Mouse (Mus musculus): Measurements from ENCODE around the gene Foxp4. TPM values are rescaled to one million over a fixed set of nuclear protein-coding genes. Genes with fewer than 3 reads are reported as not detected.
A peak's percentile ranks its signal among the peaks of the same experiment; 100 is the strongest.

The Foxp4 gene
- 14.6 and 17.9 TPM in 2 replicates for polyA plus RNA-seq (2015; fragmentation: Nextera tagmentation; extraction: Ambion mirVana)

DNA sequence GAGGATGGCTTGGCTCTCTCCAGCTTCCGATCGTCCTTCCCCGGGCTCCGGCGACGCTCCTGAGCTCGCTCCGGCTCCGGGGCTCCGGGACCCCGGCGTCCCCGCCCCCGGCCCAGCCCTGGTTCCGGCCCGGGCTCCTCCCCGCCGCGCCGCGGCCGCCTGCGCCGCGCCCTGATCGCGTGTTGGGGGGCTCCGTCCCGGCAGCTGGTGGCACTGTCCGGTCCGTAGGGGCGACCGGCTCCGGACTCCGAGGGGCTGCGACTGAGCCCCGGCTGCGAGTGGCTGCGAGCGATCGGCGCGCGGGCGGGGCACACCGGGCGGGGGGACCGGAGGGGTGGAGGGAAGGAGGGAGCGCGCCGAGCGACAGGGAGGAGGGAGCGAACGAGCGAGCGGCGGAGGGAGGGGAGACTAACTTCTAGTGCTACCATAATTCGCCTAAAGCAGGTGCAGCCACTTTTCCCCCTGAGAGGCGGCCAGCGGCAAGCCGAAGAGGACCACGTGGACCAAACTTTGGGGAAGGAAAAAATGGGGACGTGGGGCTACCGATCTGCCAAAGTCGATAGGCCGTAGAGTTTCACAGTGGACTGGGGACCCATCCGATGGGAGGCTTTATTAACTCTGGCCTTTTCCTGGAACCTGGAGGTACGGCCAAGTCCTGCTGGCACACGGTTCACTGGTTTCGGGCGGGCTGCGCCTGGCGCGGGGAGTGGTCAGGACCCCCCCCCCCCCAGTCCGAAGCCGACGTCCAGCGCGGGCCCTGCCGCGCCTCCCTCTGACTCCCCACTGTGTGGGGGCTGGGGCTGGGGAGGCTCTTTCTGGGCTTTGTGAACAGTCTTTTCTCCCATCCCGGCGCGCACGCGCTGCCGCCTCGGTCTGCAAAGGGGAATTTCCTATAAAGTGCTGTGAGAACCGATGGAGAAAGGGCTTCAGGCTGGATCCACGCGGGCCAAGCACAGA lies at the start of gene Foxp4:
TSS of gene Foxp4 (minus strand) at position 263 of the 957 bp plus-strand sequence.
- Histone ChIP-seq H3K27me3 (ENCODE audit: control insufficient read depth, insufficient read depth, low read length) (no peaks in the 10 kb centered on the region), H3K4me2 (replicated peaks; ENCODE audit: low read depth) (peak within 1 kb of the TSS; percentile 90), H3K4me3 (ENCODE audit: low read depth, low read length) (peak within 1 kb of the TSS; percentile 96), H3K4me1 (replicated peaks; ENCODE audit: control insufficient read depth, insufficient read depth) (peaks cover 3% of the 10 kb centered on the region; the same call in 1 of the 2 replicates), H3K9ac (ENCODE audit: low read length) (peak within 1 kb of the TSS; percentile 92), H3K36me3 (ENCODE audit: control insufficient read depth, insufficient read depth, low read length) (no peaks in the 10 kb centered on the region), H3K9me3 (ENCODE audit: control insufficient read depth, low read length) (no peaks in the 10 kb centered on the region), H3K27ac (replicated peaks) (peak within 1 kb of the TSS; percentile 97)
- peak; percentile 89 for ATAC-seq (ENCODE audit: low FRiP score, low TSS enrichment)
- WGBS = under 1% methylated on average over 57 of the region's 91 CpGs
- peak; percentile 92 for DNase-seq (ENCODE audit: low spot score)
- TF ChIP-seq CTCF (IDR thresholded peaks at IDR 0.05; ENCODE audit: low read depth) = no peak
- no peak for TF ChIP-seq EP300 (optimal IDR thresholded peaks at IDR 0.05)

DNA sequence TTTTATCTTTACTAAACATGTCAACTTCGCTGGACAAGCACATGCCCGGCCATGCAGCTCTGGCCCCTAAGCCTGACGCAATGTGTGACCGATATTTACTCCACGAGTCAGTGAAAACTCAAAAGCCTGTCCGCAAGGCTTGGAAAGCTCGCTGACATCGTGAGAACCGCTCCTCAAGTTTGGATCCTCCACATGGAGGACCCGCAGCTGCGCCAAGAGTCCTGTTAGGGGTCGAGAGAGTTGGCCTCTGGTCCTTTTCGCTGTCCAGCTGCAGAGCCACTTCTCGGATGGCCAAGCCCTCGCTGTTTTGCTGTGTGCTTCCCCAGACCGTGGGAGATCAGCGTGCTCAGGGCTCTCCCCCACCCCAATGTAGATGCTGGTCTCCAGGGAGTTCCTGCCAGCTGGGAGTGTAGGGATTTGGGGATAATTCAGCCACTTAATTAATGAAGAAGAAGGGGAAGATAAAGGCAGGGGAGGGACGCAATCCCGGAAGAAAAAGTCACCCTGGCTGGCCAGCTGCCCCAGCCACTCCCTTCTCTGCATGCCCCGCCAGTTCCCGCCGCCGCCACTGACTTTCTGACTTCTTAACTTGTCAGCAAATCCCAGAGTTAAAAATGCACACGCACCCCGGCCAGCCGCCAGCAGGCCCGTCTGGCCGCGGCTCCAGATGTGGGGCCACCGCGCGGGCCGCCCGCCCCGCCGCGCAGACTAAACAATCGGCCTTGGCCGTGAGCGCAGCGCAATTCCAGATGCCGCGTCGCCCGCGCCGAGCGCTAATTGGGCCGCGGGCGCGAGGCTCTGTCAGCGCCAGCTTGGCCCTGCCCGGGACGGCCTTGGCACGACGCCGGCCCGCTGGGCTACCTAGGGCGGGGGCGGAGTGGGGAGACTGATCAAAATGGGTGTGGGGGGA lies 49.4 kb upstream of the Foxp4 start:
- Histone ChIP-seq H3K36me3 (ENCODE audit: control insufficient read depth, insufficient read depth, low read length) (no peaks in the 10 kb centered on the region), H3K27ac (replicated peaks) (peak overlapping the region; percentile 92), H3K9ac (ENCODE audit: low read length) (peak overlapping the region; percentile 54), H3K4me3 (ENCODE audit: low read depth, low read length) (peak overlapping the region; percentile 35), H3K4me2 (replicated peaks; ENCODE audit: low read depth) (peak overlapping the region; percentile 66), H3K9me3 (ENCODE audit: control insufficient read depth, low read length) (no peaks in the 10 kb centered on the region), H3K27me3 (ENCODE audit: control insufficient read depth, insufficient read depth, low read length) (no peaks in the 10 kb centered on the region), H3K4me1 (replicated peaks; ENCODE audit: control insufficient read depth, insufficient read depth) (peaks cover 12% of the 10 kb centered on the region)
- DNase-seq (ENCODE audit: low spot score) (peak; percentile 89), ATAC-seq (ENCODE audit: low FRiP score, low TSS enrichment) (peak; percentile 73)
- TF ChIP-seq CTCF (IDR thresholded peaks at IDR 0.05; ENCODE audit: low read depth) (no peak), EP300 (optimal IDR thresholded peaks at IDR 0.05) (no peak)
- WGBS = 3% methylated on average over 61 of the region's 61 CpGs

DNA sequence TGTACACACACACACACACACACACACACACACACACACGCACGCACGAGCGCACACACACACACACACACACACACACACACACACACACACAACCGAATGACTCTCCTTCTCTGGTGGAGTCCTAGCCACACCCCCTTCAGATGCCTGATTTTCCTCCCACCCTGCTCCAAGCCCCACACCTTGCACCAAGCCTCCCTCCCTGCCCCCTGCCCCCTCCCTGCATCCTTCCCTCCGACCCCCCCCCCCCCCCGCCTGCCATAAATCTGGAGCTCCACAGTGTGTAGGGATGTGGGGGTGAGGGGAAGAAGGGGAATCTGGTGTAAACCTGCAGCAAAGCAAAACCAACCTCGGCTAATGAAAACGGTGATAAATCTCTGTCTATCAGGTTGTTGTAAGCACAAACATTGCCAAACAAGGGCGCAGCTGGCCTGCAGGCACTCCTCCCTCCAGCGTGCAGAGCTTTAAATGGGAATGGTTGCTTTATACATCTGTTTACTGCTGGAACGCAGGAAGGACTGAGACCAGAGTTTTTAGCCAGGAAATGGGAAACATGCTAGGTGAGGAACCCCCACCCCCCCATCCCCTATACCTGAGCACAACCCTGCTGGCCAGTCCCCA lies 41.5 kb upstream of the Foxp4 start:
- 10% methylated on average over 6 of the region's 12 CpGs for WGBS
- Histone ChIP-seq H3K36me3 (ENCODE audit: control insufficient read depth, insufficient read depth, low read length) (no peaks in the 10 kb centered on the region), H3K27ac (replicated peaks) (no peak overlapping the region; the same call in 1 of the 2 replicates), H3K9me3 (ENCODE audit: control insufficient read depth, low read length) (no peaks in the 10 kb centered on the region), H3K4me2 (replicated peaks; ENCODE audit: low read depth) (no peak overlapping the region), H3K27me3 (ENCODE audit: control insufficient read depth, insufficient read depth, low read length) (no peaks in the 10 kb centered on the region), H3K4me3 (ENCODE audit: low read depth, low read length) (no peak overlapping the region), H3K9ac (ENCODE audit: low read length) (no peak overlapping the region), H3K4me1 (replicated peaks; ENCODE audit: control insufficient read depth, insufficient read depth) (no peaks in the 10 kb centered on the region)
- no peak for TF ChIP-seq EP300 (optimal IDR thresholded peaks at IDR 0.05)
- no peak for TF ChIP-seq CTCF (IDR thresholded peaks at IDR 0.05; ENCODE audit: low read depth)
- peak; percentile 58 for ATAC-seq (ENCODE audit: low FRiP score, low TSS enrichment)
- DNase-seq (ENCODE audit: low spot score) = peak; percentile 51

DNA sequence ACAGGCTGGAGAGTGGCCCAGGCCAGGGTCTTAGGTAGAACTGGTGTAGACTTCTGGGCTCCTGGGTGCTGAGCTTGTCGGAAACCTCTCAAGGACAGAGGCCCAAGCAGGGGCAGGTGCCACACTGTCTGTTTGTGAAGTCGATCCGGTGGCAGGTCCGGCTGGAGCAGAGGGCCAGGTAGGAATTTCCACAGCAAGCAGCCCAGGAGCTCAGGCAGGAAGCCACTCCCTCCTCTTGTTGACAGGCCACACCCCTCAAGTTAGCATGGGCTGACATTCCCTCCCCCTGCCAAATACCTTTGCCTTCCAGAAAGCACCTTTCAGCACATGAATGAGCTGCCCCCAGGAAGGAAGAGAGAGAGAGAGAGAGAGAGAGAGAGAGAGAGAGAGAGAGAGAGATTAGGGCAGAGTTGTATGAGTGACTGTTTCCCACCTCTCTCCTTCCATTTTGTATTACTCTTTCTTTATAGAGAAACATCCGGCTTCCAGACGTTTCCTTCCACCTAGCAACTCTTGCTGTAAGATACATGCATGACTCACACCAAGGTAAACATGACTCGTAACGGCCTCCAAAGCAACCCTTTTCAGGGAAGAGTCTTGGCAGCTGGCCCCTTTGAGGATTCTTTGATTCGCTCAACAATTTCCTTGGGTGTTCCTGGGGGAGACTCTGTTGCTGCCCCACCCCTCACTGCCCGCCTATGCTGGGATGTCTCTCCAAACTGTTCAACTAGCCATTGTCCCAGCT lies 33.8 kb upstream of the Foxp4 start:
- peak; percentile 83 for ATAC-seq (ENCODE audit: low FRiP score, low TSS enrichment)
- Histone ChIP-seq H3K36me3 (ENCODE audit: control insufficient read depth, insufficient read depth, low read length) (no peaks in the 10 kb centered on the region), H3K27me3 (ENCODE audit: control insufficient read depth, insufficient read depth, low read length) (no peaks in the 10 kb centered on the region), H3K4me1 (replicated peaks; ENCODE audit: control insufficient read depth, insufficient read depth) (peaks cover 3% of the 10 kb centered on the region; the same call in 1 of the 2 replicates), H3K9ac (ENCODE audit: low read length) (no peak overlapping the region), H3K4me3 (ENCODE audit: low read depth, low read length) (no peak overlapping the region), H3K4me2 (replicated peaks; ENCODE audit: low read depth) (no peak overlapping the region), H3K27ac (replicated peaks) (peak overlapping the region; percentile 89), H3K9me3 (ENCODE audit: control insufficient read depth, low read length) (no peaks in the 10 kb centered on the region)
- TF ChIP-seq CTCF (IDR thresholded peaks at IDR 0.05; ENCODE audit: low read depth) (no peak), EP300 (optimal IDR thresholded peaks at IDR 0.05) (no peak)
- peak; percentile 84 for DNase-seq (ENCODE audit: low spot score)
- 20% methylated on average over 10 of the region's 10 CpGs for WGBS

DNA sequence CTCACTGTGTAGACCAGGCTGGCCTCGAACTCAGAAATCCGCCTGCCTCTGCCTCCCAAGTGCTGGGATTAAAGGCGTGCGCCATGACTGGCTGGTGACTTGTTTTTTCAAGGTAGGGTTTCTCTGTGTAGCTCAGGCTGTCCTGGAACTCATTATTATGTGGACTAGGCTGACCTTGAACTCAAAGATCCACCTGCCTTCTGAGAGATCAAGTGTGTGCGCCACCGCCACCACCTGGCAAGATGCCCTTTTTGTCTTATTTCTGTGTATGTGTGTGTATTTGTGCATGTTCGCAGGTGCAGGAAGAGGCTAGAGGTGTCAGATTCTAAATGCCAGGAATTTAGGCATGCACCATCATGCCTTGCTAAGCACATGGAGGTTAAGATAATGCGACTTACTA lies 32.0 kb upstream of the Foxp4 start:
- DNase-seq (ENCODE audit: low spot score) (no peak), ATAC-seq (ENCODE audit: low FRiP score, low TSS enrichment) (no peak)
- Histone ChIP-seq H3K9me3 (ENCODE audit: control insufficient read depth, low read length) (no peaks in the 10 kb centered on the region), H3K36me3 (ENCODE audit: control insufficient read depth, insufficient read depth, low read length) (no peaks in the 10 kb centered on the region), H3K4me3 (ENCODE audit: low read depth, low read length) (no peak overlapping the region), H3K27ac (replicated peaks) (no peak overlapping the region), H3K27me3 (ENCODE audit: control insufficient read depth, insufficient read depth, low read length) (no peaks in the 10 kb centered on the region), H3K4me2 (replicated peaks; ENCODE audit: low read depth) (no peak overlapping the region), H3K9ac (ENCODE audit: low read length) (no peak overlapping the region), H3K4me1 (replicated peaks; ENCODE audit: control insufficient read depth, insufficient read depth) (peaks cover 3% of the 10 kb centered on the region; the same call in 1 of the 2 replicates)
- WGBS = 91% methylated on average over 8 of the region's 8 CpGs
- TF ChIP-seq CTCF (IDR thresholded peaks at IDR 0.05; ENCODE audit: low read depth) = no peak
- TF ChIP-seq EP300 (optimal IDR thresholded peaks at IDR 0.05) = no peak
